Mouse (Mus musculus): Measurements from ENCODE around the gene Rpap3.
"Not testable (repeated sequence)": the region's sequence is repeated elsewhere in the genome, so short reads cannot be mapped to it uniquely, and the experiment has no call there.

Rpap3 gene

DNA sequence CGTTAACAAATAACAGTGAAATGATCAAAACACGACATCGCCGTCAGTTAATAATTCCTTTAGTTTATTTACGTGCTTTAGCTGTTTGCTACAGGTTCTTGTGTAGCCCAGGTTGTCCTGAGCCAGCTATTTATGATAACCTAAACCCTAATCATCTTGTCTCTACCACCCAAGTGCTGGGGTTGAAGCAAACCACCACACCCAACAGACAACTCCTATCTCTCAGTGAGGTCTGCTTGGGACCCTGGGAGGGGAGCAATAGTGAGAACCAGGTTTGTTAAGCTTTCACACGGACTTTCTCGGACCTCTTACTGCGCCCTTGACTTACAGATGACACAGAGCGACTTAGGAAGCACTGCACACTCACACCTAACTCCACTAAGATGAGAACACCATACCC lies 21.5 kb downstream of the Rpap3 start:
- DNase-seq (ENCODE audit: low spot score) = no peak

GRCm38 (mm10) chr15:97682053-97682452 lies 23.6 kb downstream of the Rpap3 start:
- DNase-seq (ENCODE audit: low spot score) = no peak

DNA sequence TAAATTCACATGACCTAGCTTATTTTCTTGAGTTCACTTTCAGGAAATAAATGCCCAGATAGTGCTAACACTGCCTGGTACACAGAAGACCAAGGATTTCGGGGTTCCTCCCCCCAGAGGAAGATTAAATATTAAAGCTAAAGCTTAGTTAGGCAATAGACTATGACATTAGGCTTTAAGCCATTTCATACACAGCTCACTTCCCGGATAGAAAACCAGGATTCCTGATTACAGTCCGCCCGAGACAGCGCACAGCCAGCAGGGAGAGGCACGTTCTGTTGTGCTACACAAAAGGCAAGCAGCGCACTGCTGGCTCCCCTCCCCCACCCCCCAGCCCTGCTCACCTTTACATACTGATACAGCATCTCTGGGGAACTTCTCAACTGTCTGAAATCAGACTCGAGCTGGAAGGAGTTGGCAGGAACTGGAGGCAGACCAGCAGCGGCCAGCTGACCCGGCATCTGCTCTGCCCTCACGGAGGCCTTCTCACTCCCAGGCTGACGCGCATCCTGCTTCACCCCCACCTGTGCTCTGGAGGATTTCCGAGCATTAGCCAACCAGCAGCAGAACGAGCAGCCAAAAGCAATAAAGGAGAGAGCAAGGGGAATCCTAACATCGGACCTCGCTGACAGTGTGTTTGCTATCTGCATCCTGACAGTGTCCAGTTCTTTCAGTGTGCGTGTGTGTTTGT lies 25.5 kb downstream of the Rpap3 start:
- DNase-seq (ENCODE audit: low spot score) = no peak

- no peak for DNase-seq (ENCODE audit: low spot score)
Observed at GRCm38 (mm10) chr15:97677341-97677740, 28.3 kb downstream of the Rpap3 start.

DNA sequence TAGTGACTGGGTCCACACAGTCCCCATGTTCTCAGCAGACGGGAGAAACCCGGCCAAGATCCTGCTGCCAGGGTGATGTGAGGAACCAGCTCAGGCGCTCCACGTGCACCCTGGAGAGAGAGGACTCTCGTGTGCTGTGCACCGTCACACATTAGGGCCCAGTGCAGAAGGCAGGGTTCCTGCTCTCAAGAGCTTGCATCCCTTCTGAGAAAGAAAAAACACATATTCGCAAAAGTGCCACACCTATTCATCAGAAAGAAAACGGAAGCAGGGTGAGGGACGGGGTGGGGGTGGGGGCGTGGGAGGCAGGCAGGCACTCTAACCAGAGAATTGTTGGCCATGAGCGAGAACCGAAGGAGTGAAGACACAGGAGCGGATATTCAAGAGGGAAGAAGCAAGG lies 29.7 kb downstream of the Rpap3 start:
- DNase-seq (ENCODE audit: low spot score) = no peak

DNA sequence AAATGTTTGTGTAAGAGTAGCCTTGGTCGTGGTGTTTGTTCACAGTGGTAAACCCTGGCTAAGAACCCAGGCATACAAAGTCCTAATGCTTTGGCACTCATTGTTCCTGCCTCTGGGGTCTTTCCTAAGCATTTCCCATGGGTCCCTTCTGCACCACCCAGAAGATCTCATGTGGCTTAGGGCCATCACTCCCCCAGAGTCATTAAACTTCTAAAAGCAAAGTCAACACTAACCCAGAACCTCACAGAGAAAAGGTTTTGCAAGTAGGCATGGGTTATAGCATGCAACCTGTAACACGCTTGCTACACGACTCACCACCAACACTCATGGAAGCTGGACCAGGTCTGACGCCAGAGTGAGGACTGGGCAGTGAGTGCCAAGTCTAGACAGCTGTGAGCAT lies 31.2 kb downstream of the Rpap3 start:
- DNase-seq (ENCODE audit: low spot score) = no peak

DNA sequence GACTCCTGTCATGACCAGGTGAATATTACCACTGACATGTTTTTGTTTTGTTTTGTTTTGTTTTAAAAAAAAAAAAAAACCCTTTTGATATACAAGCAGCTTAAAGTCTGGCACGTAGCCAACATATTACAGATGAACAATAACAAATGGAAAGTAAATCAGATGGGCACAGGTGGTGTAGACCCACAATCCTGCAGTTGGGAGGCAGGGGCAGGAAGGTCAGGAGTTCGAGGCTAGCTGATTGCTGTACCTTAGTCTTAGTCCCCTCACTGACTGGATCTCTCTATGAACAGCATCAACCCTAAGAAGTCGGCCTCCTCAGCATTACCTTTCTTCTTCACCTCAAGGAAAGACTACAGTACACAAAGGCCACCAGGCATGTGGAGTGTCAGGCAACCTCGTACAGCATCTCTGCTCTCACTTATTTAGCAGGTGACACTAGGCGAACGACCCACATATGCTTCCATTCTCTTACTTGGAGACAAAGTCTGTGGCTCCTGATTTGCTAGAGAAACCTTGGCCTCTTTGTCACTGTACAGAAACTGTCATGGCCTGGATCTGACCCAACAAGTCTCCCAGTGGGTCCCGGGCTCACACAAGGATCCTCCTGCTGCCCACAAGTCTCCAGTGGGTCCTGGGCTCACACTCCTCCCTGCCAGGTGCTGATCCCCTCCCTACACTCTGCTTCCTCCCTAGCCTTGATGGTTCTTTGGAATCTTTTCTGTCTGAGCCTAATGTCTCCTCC lies 32.2 kb downstream of the Rpap3 start:
- no peak for DNase-seq (ENCODE audit: low spot score)

DNA sequence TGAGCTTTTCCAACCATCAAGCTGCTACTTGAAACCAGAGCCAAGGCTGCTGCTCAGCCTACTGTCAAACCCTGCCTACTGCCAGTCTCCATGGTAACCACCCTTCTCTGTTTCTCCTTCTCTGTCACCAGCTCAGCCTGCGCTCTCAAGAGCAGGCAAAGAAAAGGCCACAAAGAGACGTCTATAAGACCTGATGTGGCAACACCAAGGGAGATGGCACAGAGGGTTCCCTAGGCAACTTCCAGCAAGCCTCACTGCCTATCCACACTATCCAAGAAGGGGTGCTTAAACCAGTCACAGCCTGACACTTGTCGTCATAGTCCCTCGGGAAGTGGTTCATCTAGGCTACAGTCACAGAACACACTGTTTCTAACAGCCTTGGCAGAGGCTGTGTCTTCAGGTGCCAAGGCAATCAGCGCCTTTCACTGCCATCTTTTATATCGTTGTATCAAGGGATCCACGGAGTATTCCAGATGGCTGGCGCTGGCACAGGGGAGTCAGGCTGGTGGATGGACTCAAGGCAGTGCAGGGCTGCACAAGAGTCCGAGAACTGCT lies 33.3 kb downstream of the Rpap3 start:
- DNase-seq (ENCODE audit: low spot score) = no peak

DNA sequence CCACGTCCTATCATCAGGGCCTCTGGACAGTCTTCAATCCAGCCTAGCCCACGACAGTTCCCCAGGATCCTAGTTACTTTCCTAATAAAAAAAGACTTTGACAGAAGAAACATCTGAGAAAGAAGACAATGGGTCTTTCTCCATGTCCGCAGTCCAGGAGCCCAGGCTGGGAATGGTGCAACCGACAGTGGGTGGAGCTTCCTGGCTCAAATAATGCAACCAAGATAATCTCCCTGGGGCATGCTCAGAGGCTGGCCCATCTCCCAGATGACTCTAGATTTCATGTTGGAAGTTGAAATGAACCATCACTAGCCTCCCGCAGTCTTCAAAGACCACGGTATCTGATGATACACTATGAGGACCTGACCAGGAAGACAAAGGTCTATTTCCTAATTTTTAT lies 35.1 kb downstream of the Rpap3 start:
- no peak for DNase-seq (ENCODE audit: low spot score)

DNA sequence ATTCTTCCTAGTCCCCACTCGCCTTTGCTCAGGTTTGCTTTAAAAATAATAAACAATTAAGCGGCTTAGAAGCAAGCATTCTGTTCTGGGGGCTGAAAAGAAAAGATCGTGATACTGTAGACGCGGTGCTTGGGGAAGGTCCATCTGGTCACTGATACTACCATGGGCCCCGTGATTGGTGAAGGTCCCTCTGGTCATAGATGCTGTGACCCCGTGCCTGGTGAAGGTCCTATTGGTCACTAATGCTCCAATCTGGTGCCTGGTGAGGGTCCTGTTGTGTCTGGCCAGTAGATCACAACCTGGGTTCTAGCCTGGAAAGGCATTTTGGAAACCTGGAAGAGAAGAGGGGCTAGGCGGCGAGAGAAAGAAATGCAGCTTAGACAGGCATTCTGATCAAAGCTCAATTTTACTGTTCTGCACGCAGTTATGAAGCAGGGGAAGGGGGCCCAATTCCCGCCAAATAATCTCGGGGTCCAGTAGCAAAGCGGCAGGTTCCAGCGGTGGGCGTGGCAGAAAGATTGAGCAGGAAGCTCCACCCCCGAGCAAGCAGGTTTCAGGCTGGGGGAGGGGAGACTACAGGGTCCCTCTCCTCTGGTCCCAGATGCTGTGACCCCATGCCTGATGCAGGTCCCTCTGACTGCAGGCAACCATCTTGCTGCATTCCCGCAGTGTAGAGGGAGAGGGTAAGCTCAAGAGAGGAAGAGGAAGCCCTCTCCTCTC lies 37.3 kb downstream of the Rpap3 start:
- DNase-seq (ENCODE audit: low spot score) = not testable (repeated sequence)

GRCm38 (mm10) chr15:97667437-97667836 lies 38.2 kb downstream of the Rpap3 start:
- peak; percentile 72 for DNase-seq (ENCODE audit: low spot score)

DNA sequence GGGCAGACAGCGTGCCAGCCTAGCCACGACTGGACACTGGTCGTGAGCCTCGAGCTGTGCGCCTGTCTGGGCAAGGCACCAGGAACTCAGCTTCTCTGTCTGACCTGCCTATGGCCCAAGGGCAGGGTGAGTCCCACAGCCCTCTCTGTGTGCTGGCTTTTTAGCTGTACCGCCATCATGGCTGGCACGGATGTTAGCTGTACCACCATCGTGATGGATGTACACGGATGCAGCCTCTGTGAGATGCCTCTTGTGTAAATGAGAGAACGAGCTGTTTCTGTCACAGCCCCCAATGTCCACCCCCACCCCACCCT lies 39.2 kb downstream of the Rpap3 start:
- peak; percentile 8 for DNase-seq (ENCODE audit: low spot score)

DNA sequence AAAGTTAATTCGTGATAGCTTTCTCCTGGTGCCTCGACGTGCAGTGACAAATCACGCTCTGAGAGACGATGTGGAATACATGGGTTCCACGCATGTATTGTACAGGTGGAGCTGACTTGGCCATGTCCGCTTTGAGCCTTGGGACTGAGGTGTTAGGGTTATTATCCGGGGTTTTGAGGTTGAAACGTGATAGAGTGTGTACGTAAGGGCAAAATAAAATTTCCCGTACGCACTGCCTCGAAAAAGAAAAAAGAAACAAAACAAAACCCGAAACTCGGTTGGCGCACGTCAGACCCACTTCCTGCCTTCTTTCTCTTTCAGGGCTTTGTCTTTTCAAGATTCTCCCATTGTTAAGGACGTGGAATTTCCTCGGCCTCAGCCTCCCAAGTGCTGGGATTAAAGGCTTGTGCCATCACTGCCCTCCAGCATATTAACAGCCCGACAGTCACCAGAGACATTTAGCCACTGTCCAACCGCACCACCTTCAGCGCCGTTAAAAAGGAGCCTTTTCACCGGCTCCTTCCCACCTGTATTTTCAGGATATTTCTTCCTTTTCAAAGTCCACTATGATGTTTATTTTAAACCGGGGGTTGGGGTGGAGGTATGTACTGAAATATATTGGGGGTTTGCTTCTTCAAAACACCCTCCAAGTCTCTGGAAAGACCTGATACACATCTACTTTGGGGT lies 39.7 kb downstream of the Rpap3 start:
- peak; percentile 70 for DNase-seq (ENCODE audit: low spot score)

DNA sequence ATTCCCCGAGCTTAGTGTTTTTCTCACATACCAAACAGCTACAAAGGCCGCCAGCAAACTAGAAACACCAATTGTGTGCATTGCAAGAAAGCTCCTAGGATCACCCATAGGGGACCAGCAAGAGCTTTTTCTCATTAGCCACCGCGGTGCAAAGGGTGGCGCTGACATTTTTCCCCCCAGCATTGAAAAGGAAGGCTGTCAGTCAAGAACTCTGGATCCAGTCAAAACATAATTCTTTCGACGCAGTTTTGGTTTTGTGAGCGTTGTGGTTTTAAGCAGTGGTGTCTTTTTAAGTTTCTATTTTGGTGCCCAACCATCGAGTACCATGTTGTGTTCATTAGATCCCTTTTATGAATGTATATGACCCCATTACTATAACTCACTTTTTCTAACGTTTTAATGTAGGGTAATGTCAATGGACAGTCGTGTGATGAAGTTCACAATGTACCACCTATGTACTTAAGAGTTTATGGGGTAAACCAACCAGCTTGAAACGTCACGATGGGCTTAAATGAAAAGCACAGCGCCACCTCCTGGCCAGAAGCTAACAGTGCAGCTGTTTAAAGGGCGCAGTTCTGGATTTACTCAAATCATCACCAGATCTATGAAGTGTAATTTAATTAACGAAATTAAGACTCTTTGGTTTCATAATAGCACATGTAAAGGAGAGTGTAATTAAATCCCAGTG lies 40.5 kb downstream of the Rpap3 start:
- DNase-seq (ENCODE audit: low spot score) = peak; percentile 60

DNA sequence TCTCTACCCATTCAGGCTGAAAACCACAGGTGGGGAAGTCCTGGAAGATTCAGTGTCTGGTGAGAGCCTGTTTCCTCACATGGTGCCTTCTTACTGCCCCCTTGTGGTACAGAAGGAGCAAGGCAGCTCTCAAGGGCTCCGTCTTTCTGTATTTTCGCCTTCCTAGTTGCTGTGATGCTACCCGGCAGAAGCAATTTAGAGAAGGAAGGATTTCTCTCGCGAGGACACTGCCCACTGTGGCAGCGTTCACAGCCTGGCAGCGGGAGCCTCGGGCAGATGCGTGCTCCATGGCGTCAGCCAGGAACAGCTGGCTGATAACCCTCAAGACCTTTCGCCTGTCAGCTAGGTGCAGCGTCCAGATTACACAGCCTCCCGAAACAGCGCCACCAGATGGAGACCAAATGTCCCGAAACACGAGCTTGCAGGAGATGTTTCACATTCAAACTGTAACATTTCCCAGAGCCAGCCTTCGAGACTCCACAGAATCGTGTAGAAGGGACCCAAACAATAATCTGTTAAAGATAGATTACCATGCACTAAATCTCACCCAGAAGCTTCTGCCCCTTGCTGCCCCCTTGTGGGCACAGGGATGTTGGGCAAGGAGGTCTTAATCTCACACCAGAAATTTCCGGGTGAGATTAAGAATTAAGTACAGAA lies 41.7 kb downstream of the Rpap3 start:
- peak; percentile 80 for DNase-seq (ENCODE audit: low spot score)

DNA sequence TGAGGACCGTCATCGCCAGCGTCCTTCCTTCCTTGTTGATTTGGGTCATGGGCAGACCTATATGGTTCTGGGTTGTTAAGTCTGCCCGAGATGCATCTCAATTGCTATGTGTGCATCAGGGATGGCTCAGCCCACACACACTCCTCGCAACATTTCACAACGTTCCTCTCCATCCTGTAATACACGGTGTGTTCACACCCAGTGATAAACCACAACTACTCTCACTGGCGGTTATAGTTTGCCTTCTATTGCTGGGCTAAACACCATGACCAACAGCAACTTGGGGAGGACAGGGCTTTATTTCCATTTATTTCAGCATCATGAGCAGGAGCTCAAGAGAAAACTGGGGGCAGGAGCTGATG lies 46.9 kb downstream of the Rpap3 start:
- DNase-seq (ENCODE audit: low spot score) = no peak

- no peak for DNase-seq (ENCODE audit: low spot score)
Observed at GRCm38 (mm10) chr15:97657856-97658754, 47.5 kb downstream of the Rpap3 start.

DNA sequence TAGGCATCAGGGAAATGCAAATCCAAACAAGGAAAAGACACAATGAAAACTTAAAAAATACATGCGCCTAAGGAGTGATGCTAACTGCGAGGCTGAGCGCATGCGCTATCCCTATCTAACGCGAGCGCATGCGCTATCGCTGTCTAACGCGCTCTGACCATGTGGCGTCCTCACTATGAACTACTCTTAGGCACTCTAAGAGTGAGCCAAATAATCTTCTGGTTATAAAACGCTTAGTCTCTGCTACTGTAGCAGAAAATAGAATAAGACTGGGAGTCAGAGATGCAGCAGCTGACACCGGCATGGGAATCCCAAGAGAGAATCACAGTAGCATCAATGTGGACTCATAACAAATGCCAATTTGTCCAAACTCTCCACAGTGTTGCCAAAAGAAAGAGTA lies 48.2 kb downstream of the Rpap3 start:
- DNase-seq (ENCODE audit: low spot score) = no peak

DNA sequence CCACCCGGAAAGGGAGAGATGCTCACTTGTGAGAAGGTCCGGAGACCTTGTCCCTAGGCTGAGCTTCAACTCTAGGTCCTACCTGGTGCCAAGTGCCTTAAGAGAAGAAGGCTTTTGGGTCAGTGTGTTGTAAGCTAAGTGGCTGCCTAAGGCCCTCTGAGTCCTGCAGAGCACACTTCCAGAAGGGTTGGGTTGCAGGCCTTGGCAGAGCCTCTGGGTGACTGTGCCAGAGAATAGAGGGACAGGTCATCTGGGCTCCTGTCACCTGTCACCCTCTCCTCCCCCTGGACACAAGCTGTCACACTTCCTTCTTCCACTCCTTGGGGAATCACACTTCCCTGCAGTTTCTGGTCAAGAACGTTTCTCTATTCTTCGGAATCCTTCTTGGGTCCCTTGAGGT lies 55.9 kb downstream of the Rpap3 start:
- DNase-seq (ENCODE audit: low spot score) = no peak

DNA sequence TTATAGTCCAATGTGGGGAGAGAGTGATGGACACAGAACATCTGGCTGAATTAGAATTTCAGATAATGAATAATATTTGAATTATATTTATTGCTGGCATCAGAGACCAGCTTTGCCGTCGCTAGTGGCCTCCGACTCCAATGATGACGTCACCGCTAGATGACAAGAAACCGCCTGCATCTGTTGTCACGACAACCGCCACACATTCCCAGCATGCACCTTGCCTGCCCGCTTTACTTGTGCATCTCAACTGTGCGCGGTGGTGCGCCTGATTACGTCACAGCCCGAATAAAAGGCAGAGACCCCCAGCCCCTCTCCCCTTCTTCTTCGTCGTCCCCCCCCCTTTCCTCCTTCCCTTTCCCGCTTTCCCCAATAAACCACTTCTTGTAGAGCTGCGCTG lies 57.4 kb downstream of the Rpap3 start:
- DNase-seq (ENCODE audit: low spot score) = no peak
